Mouse (Mus musculus): Measurements from ENCODE around the gene Nckap1.

Nckap1 gene

GRCm38 (mm10) chr2:80581043-80581711 lies at the start of gene Nckap1:
Gene Nckap1, minus strand, starts transcription at chr2:80581380.
- in situ Hi-C loops (cut with MboI, MseI) = no loop called here

GRCm38 (mm10) chr2:80624523-80624922 lies 43.3 kb upstream of the Nckap1 start:
- in situ Hi-C loops (cut with MboI, MseI) = no loop called here

- in situ Hi-C loops (cut with MboI, MseI) = no loop called here
Observed at GRCm38 (mm10) chr2:80621921-80622320, 40.7 kb upstream of the Nckap1 start.

GRCm38 (mm10) chr2:80618991-80619390 lies 37.8 kb upstream of the Nckap1 start:
- in situ Hi-C loops (cut with MboI, MseI) = no loop called here

GRCm38 (mm10) chr2:80616854-80617737 lies 35.9 kb upstream of the Nckap1 start, which contains the start of the genes Dusp19 and Nup35:
Gene Dusp19, plus strand, starts transcription at chr2:80617045.
Gene Nup35, plus strand, starts transcription at chr2:80617236.
- in situ Hi-C loops (cut with MboI, MseI) = no loop called here

GRCm38 (mm10) chr2:80612796-80613195 lies 31.6 kb upstream of the Nckap1 start:
- in situ Hi-C loops (cut with MboI, MseI) = no loop called here

GRCm38 (mm10) chr2:80612286-80612685 lies 31.1 kb upstream of the Nckap1 start:
- in situ Hi-C loops (cut with MboI, MseI) = no loop called here

- in situ Hi-C loops (cut with MboI, MseI) = no loop called here
Observed at GRCm38 (mm10) chr2:80603771-80604426, 22.7 kb upstream of the Nckap1 start.

- in situ Hi-C loops (cut with MboI, MseI) = no loop called here
Observed at GRCm38 (mm10) chr2:80602756-80603155, 21.6 kb upstream of the Nckap1 start.

GRCm38 (mm10) chr2:80600611-80601010 lies 19.4 kb upstream of the Nckap1 start:
- in situ Hi-C loops (cut with MboI, MseI) = no loop called here

- in situ Hi-C loops (cut with MboI, MseI) = no loop called here
Observed at GRCm38 (mm10) chr2:80599850-80600249, 18.7 kb upstream of the Nckap1 start.

GRCm38 (mm10) chr2:80596960-80597359 lies 15.8 kb upstream of the Nckap1 start:
- in situ Hi-C loops (cut with MboI, MseI) = no loop called here

GRCm38 (mm10) chr2:80594215-80594918 lies 13.2 kb upstream of the Nckap1 start:
- in situ Hi-C loops (cut with MboI, MseI) = no loop called here

- in situ Hi-C loops (cut with MboI, MseI) = no loop called here
Observed at GRCm38 (mm10) chr2:80582356-80582755, 1.2 kb upstream of the Nckap1 start.

- in situ Hi-C loops (cut with MboI, MseI) = no loop called here
Observed at GRCm38 (mm10) chr2:80580311-80580961, 744 bp downstream of the Nckap1 start.

- in situ Hi-C loops (cut with MboI, MseI) = no loop called here
Observed at GRCm38 (mm10) chr2:80579253-80579891, 1.8 kb downstream of the Nckap1 start.

- in situ Hi-C loops (cut with MboI, MseI) = no loop called here
Observed at GRCm38 (mm10) chr2:80577286-80577685, 3.9 kb downstream of the Nckap1 start.

- in situ Hi-C loops (cut with MboI, MseI) = no loop called here
Observed at GRCm38 (mm10) chr2:80570656-80571055, 10.5 kb downstream of the Nckap1 start.

GRCm38 (mm10) chr2:80567411-80567810 lies 13.8 kb downstream of the Nckap1 start:
- in situ Hi-C loops (cut with MboI, MseI) = no loop called here

GRCm38 (mm10) chr2:80562253-80562652 lies 18.9 kb downstream of the Nckap1 start:
- in situ Hi-C loops (cut with MboI, MseI) = no loop called here

- in situ Hi-C loops (cut with MboI, MseI) = no loop called here
Observed at GRCm38 (mm10) chr2:80561478-80561877, 19.7 kb downstream of the Nckap1 start.

All from T-helper 2 cell (primary cell).